Mouse (Mus musculus) kidney, postnatal 0 days (tissue): ENCODE data around the gene Coq9. TPM values are rescaled to one million over a fixed set of nuclear protein-coding genes. Genes with fewer than 3 reads are reported as not detected.
"Not testable (repeated sequence)": the region's sequence is repeated elsewhere in the genome, so short reads cannot be mapped to it uniquely, and the experiment has no call there.

Experiments
- ATAC-seq: fragments of 200-750 bp; cut with Nextera tagmentation; replicated peaks from 2 replicates; pipeline ENCODE4 v1.8.0; 2017; ENCODE audit warnings: low read depth, moderate number of reproducible peaks, moderate TSS enrichment, moderate library complexity; ENCODE audit not compliant: low FRiP score
- DNase-seq: peaks from one replicate; pipeline ENCODE4 v3.0.0-alpha.2; 2016; ENCODE audit warnings: low spot score
- H3K27ac ChIP-seq: fragments of 300-500 bp; sonication (generic); 2 replicates; pipeline ENCODE4 v1.5.1; 2014; ENCODE audit warnings: mild to moderate bottlenecking
- H3K27me3 ChIP-seq: fragments of 300-500 bp; sonication (generic); 2 replicates; pipeline ENCODE4 v1.6.1; 2014; ENCODE audit warnings: low read length, mixed read lengths; ENCODE audit not compliant: insufficient read depth
- H3K36me3 ChIP-seq: fragments of 300-500 bp; sonication (generic); 2 replicates; pipeline ENCODE4 v1.6.1; 2014; ENCODE audit warnings: low read length, mixed read lengths; ENCODE audit not compliant: insufficient read depth
- H3K4me1 ChIP-seq: fragments of 300-500 bp; sonication (generic); replicated peaks from 2 replicates; pipeline ENCODE4 v1.6.1; 2014; ENCODE audit warnings: antibody characterized with exemption, low read length, mixed read lengths; ENCODE audit not compliant: insufficient read depth
- H3K4me2 ChIP-seq: fragments of 300-500 bp; sonication (generic); 2 replicates; pipeline ENCODE4 v1.6.1; 2014; ENCODE audit warnings: mild to moderate bottlenecking, low read length, moderate library complexity, mixed read lengths
- H3K4me3 ChIP-seq: fragments of 300-500 bp; sonication (generic); replicated peaks from 2 replicates; pipeline ENCODE4 v1.5.1; 2014; ENCODE audit warnings: low read depth, low read length
- H3K9ac ChIP-seq: fragments of 300-500 bp; sonication (generic); 2 replicates; pipeline ENCODE4 v1.6.1; 2014; ENCODE audit warnings: low read depth, low read length
- H3K9me3 ChIP-seq: fragments of 300-500 bp; sonication (generic); replicated peaks from 2 replicates; pipeline ENCODE4 v1.6.1; 2016; ENCODE audit warnings: low read length, inconsistent platforms, mixed read lengths
- CTCF ChIP-seq: IDR thresholded peaks from 2 replicates; pipeline ENCODE4 v1.5.1; 2016; ENCODE audit warnings: antibody characterized with exemption, low read depth, mild to moderate bottlenecking, moderate library complexity
- WGBS: fragments of 180-500 bp; shearing (Covaris S2); extraction: QIAGEN DNeasy Blood & Tissue Kit; methylation state at CpG from one replicate; pipeline ENCODE4 v1.1.7; 2014; 5-methylcytosine and 5-hydroxymethylcytosine counted together
- polyA plus RNA-seq: library from polyadenylated mRNA; unstranded; fragments of >200 nt; fragmentation: Nextera tagmentation; extraction: Ambion mirVana; gene quantifications from 2 replicates; pipeline ENCODE4 v1.2.1, GENCODE M21; 2015

Gene Coq9
- polyA plus RNA-seq, 1 experiment from 2014 or later = 101 TPM

GRCm38 (mm10) chr8:94828284-94828683, 9.8 kb upstream of the Coq9 start:
- H3K4me1 ChIP-seq = no peaks in the 10 kb centered on the region
- no peak overlapping the region for H3K4me3 ChIP-seq
- no peaks in the 10 kb centered on the region for H3K27me3 ChIP-seq
- H3K9ac ChIP-seq = no peak overlapping the region
- no peak for TF ChIP-seq CTCF
- DNase-seq (no peak), ATAC-seq (no peak)
- peaks cover 41% of the 10 kb centered on the region; the same call in 1 of the 2 replicates for H3K36me3 ChIP-seq
- 90% methylated on average over 6 of the region's 6 CpGs for WGBS
- H3K9me3 ChIP-seq = no peaks in the 10 kb centered on the region
- no peak overlapping the region for H3K4me2 ChIP-seq
- no peak overlapping the region for H3K27ac ChIP-seq

DNA sequence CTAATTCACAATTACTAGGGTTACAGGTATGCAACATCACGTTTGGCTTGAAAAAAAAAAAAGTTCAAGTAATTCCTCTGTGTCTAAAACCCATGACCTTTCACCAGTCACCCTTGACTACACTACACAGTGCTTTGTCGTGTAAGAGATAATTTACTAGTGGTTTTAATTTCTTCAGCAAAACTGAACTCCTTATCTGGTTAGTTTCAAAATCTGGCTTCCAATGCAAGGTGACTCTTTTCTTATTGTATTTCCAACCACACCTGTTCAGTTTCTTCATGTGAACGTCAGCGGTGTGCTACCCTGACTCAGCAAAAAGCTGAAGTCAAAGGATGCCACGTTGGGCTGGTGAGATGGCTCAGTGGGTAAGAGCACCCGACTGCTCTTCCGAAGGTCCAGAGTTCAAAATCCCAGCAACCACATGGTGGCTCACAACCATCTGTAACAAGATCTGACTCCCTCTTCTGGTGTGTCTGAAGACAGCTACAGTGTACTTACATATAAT, 4.2 kb upstream of the Coq9 start:
- WGBS = 45% methylated on average over 7 of the region's 7 CpGs
- not testable (repeated sequence) for H3K27ac ChIP-seq, DNase-seq, H3K4me3 ChIP-seq, H3K4me2 ChIP-seq, H3K9ac ChIP-seq, H3K27me3 ChIP-seq, H3K9me3 ChIP-seq, H3K4me1 ChIP-seq
- peaks cover 10% of the 10 kb centered on the region; the same call in 1 of the 2 replicates for H3K36me3 ChIP-seq
- 0 out of 2 replicates have a peak, but pooled peaks have one; percentile 23 for ATAC-seq

GRCm38 (mm10) chr8:94835751-94836150, 2.4 kb upstream of the Coq9 start:
- H3K4me1 ChIP-seq, H3K27me3 ChIP-seq, H3K4me2 ChIP-seq, H3K9me3 ChIP-seq, DNase-seq, H3K9ac ChIP-seq, H3K27ac ChIP-seq, H3K4me3 ChIP-seq, ATAC-seq: not testable (repeated sequence)
- 90% methylated on average over 13 of the region's 13 CpGs for WGBS
- peaks cover 10% of the 10 kb centered on the region; the same call in 1 of the 2 replicates for H3K36me3 ChIP-seq

GRCm38 (mm10) chr8:94836456-94837240, 1.5 kb upstream of the Coq9 start:
- WGBS = 44% methylated on average over 11 of the region's 11 CpGs
- TF ChIP-seq CTCF = no peak
- H3K4me2 ChIP-seq = peak overlapping the region; percentile 92
- no peak overlapping the region for H3K27ac ChIP-seq
- H3K4me1 ChIP-seq = peaks cover 8% of the 10 kb centered on the region; the same call in 1 of the 2 replicates
- H3K9me3 ChIP-seq = no peaks in the 10 kb centered on the region
- ATAC-seq = no peak
- no peaks in the 10 kb centered on the region for H3K27me3 ChIP-seq
- DNase-seq = no peak
- peak overlapping the region; percentile 94; the same call in 1 of the 2 replicates for H3K9ac ChIP-seq
- peak overlapping the region; percentile 89 for H3K4me3 ChIP-seq
- H3K36me3 ChIP-seq = peaks cover 6% of the 10 kb centered on the region; the same call in 1 of the 2 replicates

DNA sequence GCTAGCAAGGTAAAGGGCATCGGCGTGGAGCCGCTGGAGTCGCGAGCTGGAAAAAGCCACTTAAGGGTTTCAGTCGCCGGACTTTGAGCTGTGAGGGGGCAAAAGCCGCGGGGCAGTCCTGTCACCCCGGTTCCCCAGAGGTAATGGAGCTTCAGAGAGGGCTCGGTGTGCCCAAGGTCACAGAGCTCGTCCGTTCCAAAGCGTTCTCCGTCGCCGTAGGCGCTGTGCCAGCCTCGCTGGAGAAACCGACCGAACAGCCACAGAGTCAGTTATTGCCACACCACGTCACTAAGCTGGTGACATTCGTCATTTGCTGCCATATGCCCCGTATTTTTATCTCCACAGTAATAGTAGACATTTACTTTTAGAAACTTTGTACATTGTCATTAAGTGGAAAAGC, 479 bp downstream of the Coq9 start:
- no peaks in the 10 kb centered on the region for H3K9me3 ChIP-seq
- H3K4me2 ChIP-seq = peak overlapping the region; percentile 92
- peak overlapping the region; percentile 92 for H3K27ac ChIP-seq
- H3K4me1 ChIP-seq = peaks cover 8% of the 10 kb centered on the region; the same call in 1 of the 2 replicates
- no peaks in the 10 kb centered on the region for H3K36me3 ChIP-seq
- H3K4me3 ChIP-seq = peak overlapping the region; percentile 89
- 0% methylated on average over 24 of the region's 24 CpGs for WGBS
- no peaks in the 10 kb centered on the region for H3K27me3 ChIP-seq
- ATAC-seq (peak; percentile 48), DNase-seq (peak; percentile 51)
- TF ChIP-seq CTCF = no peak
- peak overlapping the region; percentile 94 for H3K9ac ChIP-seq

- 60% methylated on average over 2 of the region's 2 CpGs for WGBS
- no peaks in the 10 kb centered on the region for H3K9me3 ChIP-seq
Observed at GRCm38 (mm10) chr8:94841183-94841582, 3.1 kb downstream of the Coq9 start.

More at GRCm38 (mm10) chr8:94841183-94841582, 3.1 kb downstream of the Coq9 start:
- no peak overlapping the region for H3K4me3 ChIP-seq
- H3K4me1 ChIP-seq = peaks cover 8% of the 10 kb centered on the region; the same call in 1 of the 2 replicates
- H3K9ac ChIP-seq = peak overlapping the region; percentile 18; the same call in 1 of the 2 replicates
- peaks cover 20% of the 10 kb centered on the region for H3K36me3 ChIP-seq
- no peaks in the 10 kb centered on the region for H3K27me3 ChIP-seq
- no peak for ATAC-seq
- no peak overlapping the region for H3K27ac ChIP-seq
- H3K4me2 ChIP-seq = no peak overlapping the region
- DNase-seq = no peak
- peak; percentile 34 for TF ChIP-seq CTCF
